Mouse (Mus musculus) kidney, embryonic 14.5 days (tissue): ENCODE measurements at regions not wholly inside any gene's neighbourhood (a gene's known extent, or its start where the extent isn't known, plus 50 kb on each side); places are given as distances from the start of the nearest gene placed in this dataset.

Experiments
- ATAC-seq: fragments of 200-750 bp; cut with Nextera tagmentation; 2 replicates; pipeline ENCODE4 v1.8.0; 2017; ENCODE audit warnings: moderate number of reproducible peaks, mild to moderate bottlenecking, moderate TSS enrichment, moderate library complexity; ENCODE audit not compliant: low FRiP score, low TSS enrichment
- H3K27ac ChIP-seq: fragments of 300-500 bp; sonication (generic); 2 replicates; pipeline ENCODE4 v1.5.1; 2014; ENCODE audit warnings: low read depth, mild to moderate bottlenecking, low read length, moderate library complexity, mixed read lengths
- H3K27me3 ChIP-seq: fragments of 300-500 bp; sonication (generic); 2 replicates; pipeline ENCODE4 v1.6.1; 2014; ENCODE audit warnings: mild to moderate bottlenecking, low read length; ENCODE audit not compliant: control insufficient read depth, insufficient read depth
- H3K36me3 ChIP-seq: fragments of 300-500 bp; sonication (generic); 2 replicates; pipeline ENCODE4 v1.6.1; 2014; ENCODE audit warnings: low read length, mixed read lengths; ENCODE audit not compliant: control insufficient read depth, insufficient read depth
- H3K4me1 ChIP-seq: fragments of 300-500 bp; sonication (generic); 2 replicates; pipeline ENCODE4 v1.6.1; 2014; ENCODE audit warnings: low read length, mixed read lengths; ENCODE audit not compliant: control insufficient read depth, insufficient read depth
- H3K4me2 ChIP-seq: fragments of 300-500 bp; sonication (generic); replicated peaks from 2 replicates; pipeline ENCODE4 v1.6.1; 2014; ENCODE audit warnings: low read depth, mild to moderate bottlenecking, low read length
- H3K4me3 ChIP-seq: fragments of 300-500 bp; sonication (generic); 2 replicates; pipeline ENCODE4 v1.5.1; 2014; ENCODE audit warnings: mild to moderate bottlenecking, low read length
- H3K9ac ChIP-seq: fragments of 300-500 bp; sonication (generic); 2 replicates; pipeline ENCODE4 v1.6.1; 2014; ENCODE audit warnings: low read depth, mild to moderate bottlenecking, low read length, moderate library complexity
- H3K9me3 ChIP-seq: fragments of 300-500 bp; sonication (generic); 2 replicates; pipeline ENCODE4 v1.6.1; 2016; ENCODE audit warnings: low read length; ENCODE audit not compliant: control insufficient read depth
- WGBS: fragments of 180-500 bp; shearing (Covaris S2); extraction: QIAGEN DNeasy Blood & Tissue Kit; methylation state at CpG from one replicate; pipeline ENCODE4 v1.1.7; 2014; 5-methylcytosine and 5-hydroxymethylcytosine counted together

DNA sequence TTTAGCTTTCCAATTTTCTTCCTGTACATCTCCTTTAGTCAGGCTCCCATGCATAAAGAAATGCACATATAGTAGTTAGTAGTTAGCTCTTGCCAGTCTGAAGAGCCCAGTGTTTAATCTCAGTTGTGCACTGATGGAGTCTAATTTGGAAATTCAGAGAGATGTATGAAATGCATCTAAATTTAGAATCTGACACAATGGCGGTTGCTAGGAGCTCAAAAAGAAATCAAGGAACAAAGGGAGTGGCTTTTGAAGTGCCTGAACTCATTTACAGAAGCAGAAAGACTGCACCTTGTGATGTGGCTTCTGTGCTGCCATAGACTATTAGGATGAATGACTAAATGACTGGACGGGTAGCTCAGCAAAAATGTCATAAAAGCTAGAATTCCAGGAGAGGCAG, 916.3 kb downstream of the Rps29 start:
- no peaks in the 10 kb centered on the region for H3K9me3 ChIP-seq
- no peaks in the 10 kb centered on the region for H3K36me3 ChIP-seq
- ATAC-seq, result no peak
- H3K4me1 ChIP-seq, result no peaks in the 10 kb centered on the region
- no peak overlapping the region for H3K27ac ChIP-seq
- H3K4me3 ChIP-seq, result no peak overlapping the region
- no peak overlapping the region for H3K9ac ChIP-seq
- no peak overlapping the region for H3K4me2 ChIP-seq
- WGBS, result 76% methylated on average over 2 of the region's 2 CpGs
- H3K27me3 ChIP-seq, result no peaks in the 10 kb centered on the region

GRCm38 (mm10) chr12:68231803-68232202, 927.2 kb downstream of the Rps29 start:
- no peak overlapping the region for H3K9ac ChIP-seq
- H3K36me3 ChIP-seq, result no peaks in the 10 kb centered on the region
- ATAC-seq, result peak; percentile 49; the same call in 1 of the 2 replicates
- no peaks in the 10 kb centered on the region for H3K27me3 ChIP-seq
- no peak overlapping the region for H3K27ac ChIP-seq
- WGBS, result 67% methylated on average over 3 of the region's 3 CpGs
- no peak overlapping the region for H3K4me2 ChIP-seq
- no peaks in the 10 kb centered on the region for H3K9me3 ChIP-seq
- no peaks in the 10 kb centered on the region for H3K4me1 ChIP-seq
- no peak overlapping the region for H3K4me3 ChIP-seq

DNA sequence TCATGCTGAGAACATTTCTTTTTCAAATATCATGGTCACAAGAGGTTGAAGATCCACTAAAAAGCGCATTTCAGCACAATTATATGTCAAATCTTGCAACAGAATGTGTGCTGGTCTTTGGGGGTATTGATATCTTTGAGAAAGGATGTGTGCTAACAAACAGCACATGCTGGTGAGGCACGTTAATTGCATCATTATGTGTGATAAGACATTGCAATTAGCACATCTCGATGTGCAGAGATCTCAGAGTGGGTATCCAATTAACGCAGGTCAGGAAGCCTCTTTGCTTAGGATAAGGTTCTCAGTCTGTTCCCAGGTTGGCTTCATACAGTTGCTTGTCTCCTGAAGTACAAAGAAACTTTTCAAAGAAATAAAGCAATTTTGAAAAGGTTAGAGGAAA, 941.9 kb downstream of the Rps29 start:
- no peak overlapping the region for H3K27ac ChIP-seq
- no peak overlapping the region for H3K4me3 ChIP-seq
- 78% methylated on average over 4 of the region's 4 CpGs for WGBS
- no peaks in the 10 kb centered on the region for H3K27me3 ChIP-seq
- H3K9me3 ChIP-seq, result no peaks in the 10 kb centered on the region
- H3K9ac ChIP-seq, result no peak overlapping the region
- no peaks in the 10 kb centered on the region for H3K36me3 ChIP-seq
- ATAC-seq, result no peak
- no peak overlapping the region for H3K4me2 ChIP-seq
- H3K4me1 ChIP-seq, result no peaks in the 10 kb centered on the region

DNA sequence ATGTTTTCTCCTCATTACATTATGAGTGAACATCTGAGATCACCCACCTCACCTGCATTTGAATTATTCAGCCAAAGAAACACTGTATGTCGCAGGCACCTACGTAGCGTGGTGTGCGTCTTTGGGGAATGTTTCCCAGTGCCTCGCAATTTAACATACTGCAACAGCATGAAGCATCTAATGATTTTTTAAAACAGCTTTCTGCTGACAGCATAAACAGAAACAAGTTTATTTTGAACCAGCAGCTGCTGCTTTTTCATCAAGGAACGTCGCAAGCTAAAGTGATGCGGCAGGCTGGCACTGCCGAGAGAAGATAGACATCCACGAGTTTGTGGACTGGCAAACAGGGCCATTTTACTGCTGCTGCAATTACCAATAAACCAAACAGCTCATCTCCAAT, 950.7 kb downstream of the Rps29 start:
- 91% methylated on average over 10 of the region's 10 CpGs for WGBS
- no peak for ATAC-seq
- Histone ChIP-seq H3K27ac (no peak overlapping the region), H3K27me3 (no peaks in the 10 kb centered on the region), H3K4me2 (no peak overlapping the region), H3K9ac (no peak overlapping the region), H3K9me3 (no peaks in the 10 kb centered on the region), H3K4me1 (no peaks in the 10 kb centered on the region), H3K4me3 (no peak overlapping the region), H3K36me3 (no peaks in the 10 kb centered on the region)

DNA sequence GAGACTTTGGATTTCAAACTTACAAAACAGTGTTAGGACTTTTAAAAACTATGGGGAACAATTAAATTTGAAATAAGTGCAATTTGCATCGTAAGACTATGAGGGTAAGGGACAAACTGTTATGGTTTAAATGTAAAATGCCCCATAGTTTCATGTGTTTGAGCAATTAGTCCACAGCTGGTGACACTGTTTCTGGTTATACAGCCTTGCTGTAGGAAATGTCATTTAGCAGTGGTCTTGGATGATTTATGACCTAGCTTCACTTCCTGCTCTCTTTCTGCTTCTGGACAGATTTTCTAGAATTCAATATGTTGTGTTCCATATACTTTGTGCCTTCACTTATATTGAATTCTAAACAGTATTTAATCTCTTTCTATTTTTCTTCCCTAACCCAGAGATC, 961.5 kb upstream of the Mdga2 start:
- 85% methylated on average over 1 of the region's 1 CpGs for WGBS
- H3K4me2 ChIP-seq, result no peak overlapping the region
- no peak for ATAC-seq

DNA sequence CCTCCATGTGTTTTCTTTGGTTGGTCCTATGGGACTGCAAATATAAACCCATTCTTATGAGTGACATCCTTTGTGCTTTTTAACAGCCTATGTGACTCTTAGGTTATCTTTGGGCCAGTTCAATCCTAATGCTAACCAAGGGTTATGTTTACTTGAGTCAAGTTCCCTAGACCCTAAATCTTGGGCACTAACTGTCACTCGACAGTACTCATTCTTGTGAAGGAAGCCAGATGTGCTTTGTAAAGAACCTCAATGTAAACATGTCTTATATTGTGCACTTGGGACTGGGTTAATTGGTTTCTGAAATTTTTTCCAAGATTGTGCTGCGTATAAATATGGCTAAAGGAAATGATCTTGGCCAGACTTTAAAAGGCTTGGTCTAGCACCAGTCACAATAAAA, 939.0 kb upstream of the Mdga2 start:
- Histone ChIP-seq H3K27me3 (no peaks in the 10 kb centered on the region), H3K27ac (no peak overlapping the region), H3K36me3 (no peaks in the 10 kb centered on the region), H3K9ac (no peak overlapping the region), H3K4me3 (no peak overlapping the region), H3K9me3 (no peaks in the 10 kb centered on the region), H3K4me2 (no peak overlapping the region), H3K4me1 (no peaks in the 10 kb centered on the region)
- WGBS, result 30% methylated on average over 2 of the region's 2 CpGs
- ATAC-seq, result peak; percentile 93

More for the DNA sequence above, 961.5 kb upstream of the Mdga2 start:
- Histone ChIP-seq H3K9me3 (no peaks in the 10 kb centered on the region), H3K27ac (no peak overlapping the region), H3K4me3 (no peak overlapping the region), H3K4me1 (no peaks in the 10 kb centered on the region), H3K9ac (no peak overlapping the region), H3K27me3 (no peaks in the 10 kb centered on the region), H3K36me3 (no peaks in the 10 kb centered on the region)

DNA sequence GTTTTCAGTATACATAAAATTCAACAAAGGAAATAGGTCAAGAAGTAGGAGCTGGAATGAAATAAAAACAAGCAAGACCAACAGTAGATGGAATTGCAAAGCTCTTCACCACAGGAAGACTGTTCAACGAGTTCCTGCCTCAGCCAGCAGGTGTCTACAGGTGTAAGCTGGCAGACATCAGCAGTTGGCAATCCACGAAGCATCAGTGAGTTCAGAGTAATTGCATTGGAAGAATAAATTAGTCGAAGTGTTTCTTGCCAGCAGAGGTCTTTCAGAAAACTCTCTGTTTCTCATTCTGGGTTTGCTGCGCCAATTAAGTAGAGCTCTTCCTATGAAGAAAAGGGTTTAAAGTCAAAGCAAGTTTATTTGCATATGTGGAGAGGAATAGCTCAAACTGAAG, 925.7 kb upstream of the Mdga2 start:
- Histone ChIP-seq H3K4me1 (no peaks in the 10 kb centered on the region), H3K9ac (no peak overlapping the region), H3K36me3 (no peaks in the 10 kb centered on the region), H3K9me3 (no peaks in the 10 kb centered on the region), H3K27ac (no peak overlapping the region), H3K4me3 (no peak overlapping the region), H3K4me2 (no peak overlapping the region), H3K27me3 (no peaks in the 10 kb centered on the region)
- ATAC-seq, result no peak
- 56% methylated on average over 4 of the region's 4 CpGs for WGBS

- no peak for ATAC-seq
- 90% methylated on average over 6 of the region's 6 CpGs for WGBS
Observed at GRCm38 (mm10) chr12:68139831-68140230, 917.5 kb upstream of the Mdga2 start.

DNA sequence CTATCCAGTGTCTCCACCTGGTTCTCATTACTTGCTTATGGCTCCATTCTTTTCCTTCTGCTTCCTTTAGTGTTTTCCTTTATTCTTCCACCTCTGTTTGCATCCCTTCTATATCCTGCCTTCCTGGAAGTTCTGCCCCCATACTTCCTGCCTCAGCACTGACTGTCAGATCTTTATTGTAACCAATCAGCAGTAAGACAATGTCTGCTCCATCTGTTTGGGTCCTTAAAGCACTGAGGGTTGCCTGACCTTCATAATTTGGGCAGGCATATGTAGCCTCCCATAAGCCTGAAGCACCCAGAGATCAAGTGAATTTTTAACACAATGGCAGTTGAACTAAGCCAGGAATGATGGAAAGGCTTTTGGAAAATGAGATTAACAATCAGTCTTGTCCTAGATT, 909.4 kb upstream of the Mdga2 start:
- no peaks in the 10 kb centered on the region for H3K9me3 ChIP-seq
- no peak overlapping the region for H3K27ac ChIP-seq
- H3K27me3 ChIP-seq, result no peaks in the 10 kb centered on the region
- no peaks in the 10 kb centered on the region for H3K4me1 ChIP-seq
- H3K36me3 ChIP-seq, result no peaks in the 10 kb centered on the region
- H3K4me3 ChIP-seq, result no peak overlapping the region
- no peak overlapping the region for H3K9ac ChIP-seq
- ATAC-seq, result no peak
- no peak overlapping the region for H3K4me2 ChIP-seq

More at GRCm38 (mm10) chr12:68139831-68140230, 917.5 kb upstream of the Mdga2 start:
- Histone ChIP-seq H3K36me3 (no peaks in the 10 kb centered on the region), H3K9ac (no peak overlapping the region), H3K4me2 (no peak overlapping the region), H3K27ac (no peak overlapping the region), H3K27me3 (no peaks in the 10 kb centered on the region), H3K9me3 (no peaks in the 10 kb centered on the region), H3K4me1 (no peaks in the 10 kb centered on the region), H3K4me3 (no peak overlapping the region)

- H3K27ac ChIP-seq, result no peak overlapping the region
- no peak overlapping the region for H3K9ac ChIP-seq
- H3K4me3 ChIP-seq, result no peak overlapping the region
- 77% methylated on average over 1 of the region's 1 CpGs for WGBS
- H3K4me2 ChIP-seq, result no peak overlapping the region
- ATAC-seq, result no peak
- no peaks in the 10 kb centered on the region for H3K36me3 ChIP-seq
- no peaks in the 10 kb centered on the region for H3K9me3 ChIP-seq
- no peaks in the 10 kb centered on the region for H3K4me1 ChIP-seq
- no peaks in the 10 kb centered on the region for H3K27me3 ChIP-seq
Observed at GRCm38 (mm10) chr12:68115762-68116161, 893.4 kb upstream of the Mdga2 start.
